Mouse (Mus musculus) neural tube, embryonic 12.5 days (tissue): ENCODE results near the gene Frmd4a. TPM values are rescaled to one million over a fixed set of nuclear protein-coding genes. Genes with fewer than 3 reads are reported as not detected.

ENCODE experiments used
- ATAC-seq: fragments of 200-750 bp; cut with Nextera tagmentation; 2 replicates; pipeline ENCODE4 v1.8.0; 2017; ENCODE audit warnings: low read depth, mild to moderate bottlenecking, moderate TSS enrichment, moderate library complexity; ENCODE audit not compliant: low FRiP score
- H3K27ac ChIP-seq: fragments of 300-500 bp; sonication (generic); 2 replicates; pipeline ENCODE4 v1.5.1; 2016
- H3K27me3 ChIP-seq: fragments of 300-500 bp; sonication (generic); replicated peaks from 2 replicates; pipeline ENCODE4 v1.6.1; 2016; ENCODE audit warnings: mild to moderate bottlenecking
- H3K36me3 ChIP-seq: fragments of 300-500 bp; sonication (generic); 2 replicates; pipeline ENCODE4 v1.6.1; 2016; ENCODE audit warnings: mild to moderate bottlenecking
- H3K4me1 ChIP-seq: fragments of 300-500 bp; sonication (generic); 2 replicates; pipeline ENCODE4 v1.6.1; 2016
- H3K4me2 ChIP-seq: fragments of 300-500 bp; sonication (generic); replicated peaks from 2 replicates; pipeline ENCODE4 v1.6.1; 2016; ENCODE audit warnings: mild to moderate bottlenecking
- H3K4me3 ChIP-seq: fragments of 300-500 bp; sonication (generic); 2 replicates; pipeline ENCODE4 v1.5.1; 2016
- H3K9ac ChIP-seq: fragments of 300-500 bp; sonication (generic); 2 replicates; pipeline ENCODE4 v1.6.1; 2016; ENCODE audit warnings: mild to moderate bottlenecking
- H3K9me3 ChIP-seq: fragments of 300-500 bp; sonication (generic); 2 replicates; pipeline ENCODE4 v1.6.1; 2016; ENCODE audit warnings: mild to moderate bottlenecking
- WGBS: fragments of 180-500 bp; shearing (Covaris S2); methylation state at CpG from one replicate; pipeline ENCODE4 v1.1.7; 2016; 5-methylcytosine and 5-hydroxymethylcytosine counted together
- polyA plus RNA-seq: library from polyadenylated mRNA; unstranded; fragments of >200 nt; fragmentation: Nextera tagmentation; extraction: Ambion mirVana; gene quantifications from 2 replicates; pipeline ENCODE4 v1.2.1, GENCODE M21; 2016

Frmd4a gene
- polyA plus RNA-seq, 1 experiment from 2014 or later: 56.7 TPM

DNA sequence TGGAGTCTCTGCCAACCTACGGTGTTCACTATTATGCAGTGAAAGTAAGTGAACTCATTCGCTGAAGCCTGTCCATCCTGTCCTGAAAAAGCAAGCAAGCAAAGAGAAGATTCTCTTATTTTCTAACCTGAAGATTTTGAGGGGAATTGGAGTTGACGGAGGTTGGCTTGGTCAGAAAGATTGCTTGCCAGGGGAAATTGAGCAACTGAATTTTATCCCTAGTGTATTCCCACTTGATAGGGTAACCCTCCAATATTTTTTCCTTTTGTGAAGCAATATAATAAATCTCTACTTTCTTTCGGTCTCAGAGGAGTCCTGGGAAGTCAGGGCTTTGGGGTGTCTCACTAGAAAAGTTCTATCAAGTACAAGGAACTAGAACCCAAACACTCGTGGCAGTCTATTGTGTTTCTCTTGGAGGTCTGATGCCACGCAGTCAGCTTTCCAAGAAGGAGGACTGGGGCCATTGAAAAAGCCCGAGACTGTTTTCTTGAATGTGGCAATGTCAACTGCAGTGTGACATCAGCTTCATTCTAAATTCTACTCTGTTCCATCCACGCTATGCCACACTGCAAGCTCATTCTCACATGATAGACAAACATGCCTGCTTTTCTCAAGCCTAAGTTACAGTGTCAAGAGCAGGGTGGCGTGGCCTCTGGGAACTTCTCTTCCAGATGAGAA, 517.8 kb downstream of the Frmd4a start:
- Histone ChIP-seq H3K4me1 (peaks cover 8% of the 10 kb centered on the region; the same call in 1 of the 2 replicates), H3K4me2 (no peak overlapping the region), H3K36me3 (peaks cover 74% of the 10 kb centered on the region), H3K4me3 (no peak overlapping the region), H3K27ac (no peak overlapping the region), H3K27me3 (no peaks in the 10 kb centered on the region), H3K9me3 (no peaks in the 10 kb centered on the region), H3K9ac (no peak overlapping the region)
- ATAC-seq: no peak
- 92% methylated on average over 9 of the region's 9 CpGs for WGBS

DNA sequence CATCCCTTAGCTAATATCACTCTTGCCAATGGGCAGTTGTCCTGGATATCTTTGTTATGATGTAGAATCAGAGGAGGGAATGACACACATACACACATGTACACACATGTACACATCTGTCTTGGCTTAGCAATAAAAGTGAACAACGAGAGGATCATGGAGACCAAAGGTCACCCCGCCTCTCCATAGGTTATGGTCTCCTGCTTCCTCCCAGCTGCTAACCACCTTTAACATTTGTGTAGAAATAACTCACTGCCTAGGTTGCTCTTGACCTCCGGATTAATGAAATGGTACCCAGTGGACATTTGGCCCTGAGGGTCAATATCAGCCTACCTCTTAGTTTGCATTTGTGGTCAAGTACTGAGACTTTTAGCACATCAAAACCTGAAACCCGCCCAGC, 523.8 kb downstream of the Frmd4a start:
- no peak for ATAC-seq
- H3K27me3 ChIP-seq: no peaks in the 10 kb centered on the region
- 39% methylated on average over 4 of the region's 4 CpGs for WGBS
- H3K4me2 ChIP-seq: no peak overlapping the region
- peaks cover 41% of the 10 kb centered on the region for H3K36me3 ChIP-seq
- H3K27ac ChIP-seq: no peak overlapping the region
- no peak overlapping the region for H3K4me3 ChIP-seq
- H3K9me3 ChIP-seq: no peaks in the 10 kb centered on the region
- H3K9ac ChIP-seq: no peak overlapping the region
- peaks cover 49% of the 10 kb centered on the region for H3K4me1 ChIP-seq

DNA sequence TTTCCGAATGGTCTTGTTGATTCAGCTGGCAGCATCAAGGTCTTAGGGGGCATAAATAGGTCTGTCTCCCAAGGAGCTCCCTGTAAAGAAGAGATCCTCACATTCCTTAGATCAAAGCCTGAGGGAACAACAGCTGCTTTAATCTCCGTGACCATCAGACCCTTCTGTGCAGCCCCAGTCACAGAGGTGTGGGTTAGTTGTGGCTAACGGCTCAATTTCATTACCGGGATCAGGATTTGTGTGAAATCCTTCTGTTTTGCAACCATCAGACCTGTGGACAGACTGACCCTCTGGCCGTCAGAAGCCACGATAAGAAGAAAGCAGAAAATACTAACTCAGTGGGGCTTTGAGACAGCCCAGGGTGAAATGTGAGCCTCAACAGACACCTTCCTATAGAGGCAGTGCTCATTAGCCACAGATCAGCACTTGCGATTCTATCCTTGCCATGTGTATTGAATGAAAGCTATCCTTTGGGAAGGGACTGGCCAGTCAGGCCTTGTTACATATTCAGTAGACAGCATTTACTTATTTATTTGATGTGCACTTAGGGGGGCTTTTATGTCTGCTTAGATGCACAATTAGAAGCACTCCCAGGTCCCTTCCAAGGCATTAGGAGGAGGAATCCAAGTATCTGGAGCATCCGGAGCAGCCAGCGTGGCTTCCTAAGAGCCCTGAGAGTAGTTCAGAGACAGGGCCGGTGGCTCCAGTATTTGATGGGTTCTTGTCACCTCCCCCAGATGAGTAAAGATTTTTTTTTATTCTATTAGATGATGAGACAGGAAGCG, 524.5 kb downstream of the Frmd4a start:
- H3K9me3 ChIP-seq: no peaks in the 10 kb centered on the region
- H3K4me3 ChIP-seq: no peak overlapping the region
- peaks cover 40% of the 10 kb centered on the region for H3K36me3 ChIP-seq
- WGBS: 21% methylated on average over 11 of the region's 11 CpGs
- peak; percentile 42; the same call in 1 of the 2 replicates for ATAC-seq
- peaks cover 49% of the 10 kb centered on the region for H3K4me1 ChIP-seq
- no peak overlapping the region for H3K9ac ChIP-seq
- H3K27ac ChIP-seq: peak overlapping the region; percentile 46; the same call in 1 of the 2 replicates
- no peak overlapping the region for H3K4me2 ChIP-seq
- no peaks in the 10 kb centered on the region for H3K27me3 ChIP-seq

DNA sequence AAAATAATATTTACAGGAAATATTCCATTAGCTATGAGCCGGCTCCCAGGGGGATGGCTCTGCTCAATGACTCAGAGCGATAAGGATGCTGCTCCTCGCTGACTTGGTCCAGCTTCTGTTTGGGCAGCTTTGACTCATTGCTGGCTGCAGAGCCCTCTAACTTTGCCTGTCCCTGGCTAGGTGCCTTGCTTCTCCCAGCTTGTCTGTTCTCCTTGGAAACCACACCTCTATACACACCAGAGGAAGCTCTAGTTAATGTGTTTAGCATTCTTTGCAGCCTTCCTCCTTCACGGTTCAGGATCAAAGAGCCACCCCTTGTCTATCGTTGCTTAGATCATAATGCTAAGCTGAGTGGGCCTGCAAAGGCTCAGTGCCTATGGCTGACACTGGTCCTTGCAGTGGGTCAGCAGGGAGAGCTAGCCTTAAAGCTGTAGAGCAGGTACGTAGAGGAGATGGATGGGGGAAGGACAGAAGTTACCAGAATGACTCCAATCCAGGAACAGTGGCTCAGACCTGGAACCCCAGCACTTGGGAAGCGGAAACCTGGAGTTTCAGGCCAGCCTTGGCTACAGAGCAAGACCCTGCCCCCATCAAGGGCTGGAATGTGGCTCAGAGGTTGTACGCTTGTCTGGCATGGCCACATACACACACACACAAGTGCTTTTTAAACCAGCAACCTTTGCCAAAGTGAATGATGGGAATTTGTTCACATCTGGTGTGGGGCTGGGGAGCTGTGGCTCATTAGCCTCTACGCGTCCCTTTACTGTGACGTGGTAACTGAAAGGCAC, 525.3 kb downstream of the Frmd4a start:
- no peak overlapping the region for H3K9ac ChIP-seq
- peak; percentile 13; the same call in 1 of the 2 replicates for ATAC-seq
- H3K27me3 ChIP-seq: no peaks in the 10 kb centered on the region
- WGBS: 44% methylated on average over 11 of the region's 11 CpGs
- H3K4me3 ChIP-seq: no peak overlapping the region
- H3K4me1 ChIP-seq: peaks cover 49% of the 10 kb centered on the region
- H3K27ac ChIP-seq: 0 out of 2 replicates have a peak overlapping the region, but pooled peaks have one; percentile 59
- H3K36me3 ChIP-seq: peaks cover 34% of the 10 kb centered on the region
- H3K4me2 ChIP-seq: no peak overlapping the region
- H3K9me3 ChIP-seq: no peaks in the 10 kb centered on the region

DNA sequence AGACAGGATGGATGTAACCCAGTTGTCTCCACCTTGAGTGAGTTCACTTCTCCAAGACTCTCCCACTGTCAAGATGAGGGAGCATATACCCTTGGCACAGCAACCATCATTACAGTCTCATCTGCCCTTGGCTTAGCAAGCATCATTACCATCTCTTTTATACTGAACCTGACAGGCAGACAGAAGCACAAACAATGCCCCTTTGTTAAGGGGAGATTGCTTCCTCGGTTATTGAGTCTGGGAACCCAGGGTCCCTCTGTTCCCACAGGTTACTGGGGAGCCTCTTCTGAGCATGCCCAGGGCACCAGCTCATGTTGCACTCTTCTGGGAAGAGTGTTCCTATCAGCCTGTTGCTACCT, 525.9 kb downstream of the Frmd4a start:
- Histone ChIP-seq H3K9me3 (no peaks in the 10 kb centered on the region), H3K27ac (no peak overlapping the region), H3K27me3 (no peaks in the 10 kb centered on the region), H3K4me2 (no peak overlapping the region), H3K4me1 (peaks cover 49% of the 10 kb centered on the region), H3K4me3 (no peak overlapping the region), H3K9ac (no peak overlapping the region), H3K36me3 (peaks cover 28% of the 10 kb centered on the region)
- peak; percentile 45 for ATAC-seq
- WGBS: 5% methylated on average over 1 of the region's 1 CpGs

- Histone ChIP-seq H3K9me3 (no peaks in the 10 kb centered on the region), H3K4me2 (no peak overlapping the region), H3K27me3 (no peaks in the 10 kb centered on the region), H3K4me3 (no peak overlapping the region), H3K4me1 (peaks cover 49% of the 10 kb centered on the region), H3K9ac (no peak overlapping the region), H3K27ac (no peak overlapping the region), H3K36me3 (peaks cover 29% of the 10 kb centered on the region)
- 77% methylated on average over 5 of the region's 5 CpGs for WGBS
- ATAC-seq: no peak
Observed at GRCm38 (mm10) chr2:4544360-4544759, 526.8 kb downstream of the Frmd4a start.

DNA sequence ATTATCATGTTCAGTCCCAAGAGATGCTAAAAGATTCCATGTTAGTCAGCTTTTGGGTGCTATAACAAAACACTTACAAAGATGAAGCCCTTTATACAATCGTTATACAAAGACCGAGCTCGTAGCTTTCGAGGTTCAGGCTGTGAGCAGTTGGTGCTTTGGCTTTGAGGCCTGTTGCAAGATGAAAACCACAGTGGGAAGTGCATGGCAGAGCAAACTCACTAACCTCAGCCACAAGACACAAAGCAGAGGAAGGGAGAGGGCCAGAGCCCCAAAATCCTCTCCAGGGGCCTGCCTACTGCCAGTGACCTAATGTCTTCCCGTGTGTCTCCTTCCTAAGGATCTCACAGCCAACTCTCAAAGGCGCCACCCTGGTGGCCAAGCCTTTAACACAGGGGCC, 527.7 kb downstream of the Frmd4a start:
- peaks cover 30% of the 10 kb centered on the region for H3K36me3 ChIP-seq
- no peak for ATAC-seq
- 92% methylated on average over 6 of the region's 6 CpGs for WGBS

DNA sequence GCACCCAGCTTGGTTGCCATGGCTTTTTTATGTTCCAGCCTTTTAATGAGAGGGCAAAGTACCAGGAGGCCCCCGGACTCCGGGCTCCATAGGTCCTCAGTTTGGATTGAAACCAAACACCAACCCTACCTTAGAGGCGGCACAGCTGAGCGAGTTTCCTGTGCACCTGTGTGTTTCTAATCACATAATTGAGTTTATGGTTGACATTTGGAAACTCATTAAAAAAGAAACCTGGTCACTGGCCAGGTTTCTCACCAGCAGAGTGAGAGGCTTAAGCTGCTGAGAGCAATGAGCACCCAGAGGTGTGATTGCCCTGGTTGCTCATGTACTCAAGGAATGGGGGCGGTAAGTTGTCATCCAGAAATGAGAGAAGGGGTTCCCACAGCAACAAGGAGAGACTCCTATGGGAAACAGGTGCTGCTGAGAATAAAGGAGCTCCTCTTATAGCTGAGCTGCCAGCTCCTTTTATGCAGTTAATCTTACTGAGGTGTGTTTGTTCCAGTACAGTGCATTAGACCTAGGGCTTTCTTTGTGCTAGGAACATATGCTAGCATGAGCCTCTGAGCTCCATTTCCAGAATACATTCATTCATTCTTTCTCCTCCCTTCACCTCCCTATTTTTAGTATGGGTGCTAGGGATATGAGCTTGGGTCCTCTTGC, 529.6 kb downstream of the Frmd4a start:
- H3K4me1 ChIP-seq: peaks cover 25% of the 10 kb centered on the region
- H3K36me3 ChIP-seq: peaks cover 43% of the 10 kb centered on the region
- no peak for ATAC-seq
- no peak overlapping the region for H3K4me2 ChIP-seq
- H3K27me3 ChIP-seq: no peaks in the 10 kb centered on the region
- H3K9me3 ChIP-seq: no peaks in the 10 kb centered on the region
- H3K4me3 ChIP-seq: no peak overlapping the region
- WGBS: 89% methylated on average over 5 of the region's 5 CpGs
- no peak overlapping the region for H3K27ac ChIP-seq
- H3K9ac ChIP-seq: no peak overlapping the region

More for the DNA sequence above, 527.7 kb downstream of the Frmd4a start:
- no peak overlapping the region for H3K4me3 ChIP-seq
- H3K9me3 ChIP-seq: no peaks in the 10 kb centered on the region
- no peak overlapping the region for H3K4me2 ChIP-seq
- no peak overlapping the region for H3K27ac ChIP-seq
- no peaks in the 10 kb centered on the region for H3K27me3 ChIP-seq
- H3K9ac ChIP-seq: no peak overlapping the region
- peaks cover 41% of the 10 kb centered on the region for H3K4me1 ChIP-seq

DNA sequence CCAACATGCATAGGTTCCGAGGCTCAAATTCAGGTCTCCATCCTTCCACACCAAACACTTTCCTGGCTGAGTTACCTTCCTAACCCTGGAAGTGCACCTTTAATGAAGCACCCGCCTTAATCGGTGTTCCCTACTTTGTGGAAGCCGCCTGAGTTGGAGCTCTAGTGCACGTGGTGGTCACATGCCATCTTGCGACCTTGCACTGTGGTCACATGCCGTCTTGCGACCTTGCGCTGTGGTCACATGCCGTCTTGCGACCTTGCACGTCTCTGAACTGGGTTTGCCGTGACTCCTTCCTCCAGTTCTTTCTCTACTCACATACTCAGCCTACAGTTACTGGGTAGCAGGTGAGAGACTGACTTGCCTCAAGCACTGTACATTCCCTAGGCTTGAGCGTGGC, 531.8 kb downstream of the Frmd4a start:
- ATAC-seq: no peak
- WGBS: 95% methylated on average over 14 of the region's 14 CpGs
- Histone ChIP-seq H3K36me3 (peaks cover 43% of the 10 kb centered on the region), H3K4me1 (peaks cover 7% of the 10 kb centered on the region; the same call in 1 of the 2 replicates), H3K4me2 (no peak overlapping the region), H3K9me3 (no peaks in the 10 kb centered on the region), H3K27ac (no peak overlapping the region), H3K4me3 (no peak overlapping the region), H3K9ac (no peak overlapping the region), H3K27me3 (no peaks in the 10 kb centered on the region)

GRCm38 (mm10) chr2:4550017-4550763, 532.7 kb downstream of the Frmd4a start:
- H3K36me3 ChIP-seq: peaks cover 35% of the 10 kb centered on the region
- no peak overlapping the region for H3K4me2 ChIP-seq
- no peaks in the 10 kb centered on the region for H3K27me3 ChIP-seq
- WGBS: 92% methylated on average over 10 of the region's 10 CpGs
- no peak overlapping the region for H3K9ac ChIP-seq
- no peaks in the 10 kb centered on the region for H3K9me3 ChIP-seq
- H3K27ac ChIP-seq: no peak overlapping the region
- H3K4me3 ChIP-seq: no peak overlapping the region
- peaks cover 2% of the 10 kb centered on the region for H3K4me1 ChIP-seq
- no peak for ATAC-seq

DNA sequence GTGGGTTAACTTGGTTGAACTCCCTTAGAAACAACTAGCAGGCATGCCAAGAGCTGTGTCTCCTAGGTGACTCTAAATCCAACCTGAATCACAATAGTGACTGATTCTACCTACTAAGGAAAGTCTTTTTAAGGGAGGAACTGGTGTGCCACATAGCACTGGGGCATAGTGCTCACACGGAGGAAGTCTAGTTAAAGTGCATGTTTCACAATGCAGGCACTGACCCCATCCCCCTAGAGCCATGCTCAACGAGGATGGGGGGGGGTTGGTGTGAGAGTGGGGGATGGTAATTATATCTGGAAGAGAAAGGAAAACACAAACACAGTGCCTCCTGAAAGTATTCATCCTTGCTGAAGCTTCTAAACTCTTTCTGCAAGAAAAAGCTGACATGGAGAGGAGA, 533.9 kb downstream of the Frmd4a start:
- no peak for ATAC-seq
- H3K4me2 ChIP-seq: no peak overlapping the region
- H3K4me3 ChIP-seq: no peak overlapping the region
- WGBS: 27% methylated on average over 2 of the region's 2 CpGs
- H3K36me3 ChIP-seq: peaks cover 31% of the 10 kb centered on the region
- no peak overlapping the region for H3K9ac ChIP-seq
- H3K4me1 ChIP-seq: peaks cover 15% of the 10 kb centered on the region
- no peaks in the 10 kb centered on the region for H3K9me3 ChIP-seq
- no peaks in the 10 kb centered on the region for H3K27me3 ChIP-seq
- H3K27ac ChIP-seq: no peak overlapping the region
